Mouse (Mus musculus) lung, postnatal 36 days (tissue): ENCODE results near the gene Clspn.

Experiments used
- DNase-seq: peaks from one replicate; pipeline ENCODE4 v3.0.0; 2022; ENCODE audit warnings: mixed read lengths

The Clspn gene

GRCm38 (mm10) chr4:126639339-126639738, 82.6 kb downstream of the Clspn start:
- DNase-seq: no peak

- DNase-seq: no peak
Measured at GRCm38 (mm10) chr4:126641901-126642300, 85.2 kb downstream of the Clspn start.
